Mouse (Mus musculus): Measurements from ENCODE around the gene Fut11. TPM values are rescaled to one million over a fixed set of nuclear protein-coding genes. Genes with fewer than 3 reads are reported as not detected.

Gene Fut11
- polyA plus RNA-seq (2014; fragmentation: Illumina TruSeq; extraction: RNeasy Lipid Tissue Mini Kit (QIAGEN cat#74804); ENCODE audit: low read depth, low replicate concordance) = 6.8 TPM

DNA sequence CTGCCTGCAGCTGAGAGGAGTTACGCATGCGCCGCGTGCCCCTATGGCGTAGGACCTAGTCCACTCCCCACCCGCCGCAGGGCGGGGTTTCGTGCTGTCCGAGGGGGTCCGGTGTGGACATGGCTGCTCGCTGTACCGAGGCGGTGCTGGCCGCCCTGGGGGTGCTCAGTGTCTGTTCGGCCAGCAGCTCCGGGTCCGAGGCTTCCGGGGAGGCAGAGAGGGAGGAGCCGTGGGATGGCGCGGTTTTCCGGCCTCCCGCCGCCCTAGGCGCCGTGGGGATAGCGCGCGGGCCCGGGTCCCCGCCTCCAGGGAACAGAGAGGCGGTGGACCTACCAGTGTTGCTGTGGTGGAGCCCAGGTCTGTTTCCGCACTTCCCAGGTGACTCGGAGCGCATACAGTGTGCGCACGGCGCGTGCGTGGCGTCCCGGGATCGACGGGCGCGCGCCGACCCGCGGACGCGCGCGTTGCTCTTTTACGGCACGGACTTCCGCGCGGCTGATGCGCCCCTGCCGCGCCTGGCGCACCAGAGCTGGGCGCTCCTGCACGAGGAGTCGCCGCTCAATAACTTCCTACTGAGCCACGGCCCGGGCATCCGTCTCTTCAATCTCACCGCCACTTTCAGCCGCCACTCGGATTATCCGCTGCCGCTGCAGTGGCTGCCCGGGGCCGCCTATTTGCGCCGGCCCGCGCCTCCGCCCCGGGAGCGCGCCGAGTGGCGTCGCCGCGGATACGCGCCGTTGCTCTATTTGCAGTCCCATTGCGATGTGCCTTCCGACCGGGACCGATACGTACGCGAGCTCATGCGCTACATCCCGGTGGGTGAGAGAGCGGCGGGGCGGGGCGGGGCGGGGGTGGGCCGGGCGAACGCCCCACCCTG is at the start of gene Fut11:
Fut11 (plus strand) TSS at position 85 of the 877 bp plus-strand sequence.

GRCm38 (mm10) chr14:20656361-20656760 is 38.4 kb upstream of the Fut11 start, which contains the start of gene Myoz1:
Gene Myoz1, minus strand, starts transcription at chr14:20656540.

GRCm38 (mm10) chr14:20668154-20668810 is 26.5 kb upstream of the Fut11 start, which contains the start of gene Synpo2l:
Gene Synpo2l, minus strand, starts transcription at chr14:20668354.

DNA sequence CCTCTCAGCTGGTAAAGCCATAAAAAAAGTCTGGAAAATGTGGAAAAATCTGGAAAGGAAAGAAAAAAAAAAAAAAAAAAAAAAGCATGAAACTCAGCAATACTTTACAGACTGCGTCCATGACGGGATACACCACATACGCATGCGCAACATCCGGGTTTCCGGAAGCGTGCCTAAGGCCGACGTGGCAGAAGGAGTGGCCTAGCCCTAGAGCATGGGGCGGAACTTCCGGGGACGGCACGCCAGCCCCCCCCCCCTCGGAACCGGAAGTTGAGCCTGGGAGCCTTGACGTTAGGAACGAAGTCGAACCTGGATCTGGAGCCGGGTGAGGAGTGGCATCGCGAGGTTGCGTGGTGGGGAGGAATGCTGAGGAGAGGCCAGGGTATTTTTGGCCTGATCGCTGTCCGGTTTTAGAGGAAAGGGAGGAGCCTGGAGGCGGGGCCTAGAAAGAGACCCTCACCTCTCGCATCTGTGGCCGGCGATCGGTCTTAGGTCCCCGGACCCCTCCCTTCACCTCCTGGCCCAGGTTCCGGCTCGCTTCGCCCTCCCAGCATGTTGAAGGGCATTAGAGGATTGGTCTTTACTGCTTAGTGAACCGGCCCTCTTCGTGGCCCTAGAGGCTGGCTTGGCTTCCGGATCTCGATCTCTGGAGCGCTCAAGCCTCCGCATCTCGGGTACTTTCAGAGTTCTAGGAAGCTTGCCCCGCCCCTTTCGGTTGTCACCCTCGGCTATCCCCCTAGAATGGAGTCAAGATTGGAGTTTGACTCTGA is 20.5 kb upstream of the Fut11 start, which contains the start of gene Sec24c:
Sec24c (plus strand) TSS at position 245 of the 770 bp plus-strand sequence.

DNA sequence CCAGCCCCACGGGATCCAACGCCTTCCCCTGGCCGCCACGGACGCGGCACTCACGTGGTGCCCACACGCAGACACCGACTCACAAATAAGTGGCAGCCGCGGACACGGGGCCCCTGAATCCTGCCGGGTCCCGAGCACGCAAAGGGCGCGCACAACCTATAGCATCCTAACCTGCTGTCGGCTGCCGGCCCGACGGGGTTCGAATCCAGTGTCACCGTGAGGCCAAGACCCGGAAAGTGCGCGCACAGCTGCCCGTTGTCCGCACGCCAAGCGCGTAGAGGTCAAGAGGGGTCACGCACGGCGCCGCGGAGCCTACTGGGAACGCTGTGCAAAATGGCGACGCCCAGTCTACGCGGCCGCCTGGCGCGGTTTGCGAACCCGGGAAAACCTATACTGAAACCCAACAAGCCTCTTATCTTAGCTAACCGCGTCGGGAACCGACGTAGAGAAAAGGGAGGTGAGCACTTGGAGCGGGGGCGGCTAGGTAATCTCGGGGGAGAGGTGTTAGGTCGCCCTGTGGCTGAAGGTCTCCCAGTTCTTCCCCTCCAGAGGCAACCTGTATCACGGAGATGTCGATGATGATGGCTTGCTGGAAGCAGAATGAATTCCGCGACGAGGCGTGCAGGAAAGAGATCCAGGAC is 8.1 kb downstream of the Fut11 start, which contains the start of gene Chchd1:
Chchd1 (plus strand) TSS at position 266 of the 641 bp plus-strand sequence.

DNA sequence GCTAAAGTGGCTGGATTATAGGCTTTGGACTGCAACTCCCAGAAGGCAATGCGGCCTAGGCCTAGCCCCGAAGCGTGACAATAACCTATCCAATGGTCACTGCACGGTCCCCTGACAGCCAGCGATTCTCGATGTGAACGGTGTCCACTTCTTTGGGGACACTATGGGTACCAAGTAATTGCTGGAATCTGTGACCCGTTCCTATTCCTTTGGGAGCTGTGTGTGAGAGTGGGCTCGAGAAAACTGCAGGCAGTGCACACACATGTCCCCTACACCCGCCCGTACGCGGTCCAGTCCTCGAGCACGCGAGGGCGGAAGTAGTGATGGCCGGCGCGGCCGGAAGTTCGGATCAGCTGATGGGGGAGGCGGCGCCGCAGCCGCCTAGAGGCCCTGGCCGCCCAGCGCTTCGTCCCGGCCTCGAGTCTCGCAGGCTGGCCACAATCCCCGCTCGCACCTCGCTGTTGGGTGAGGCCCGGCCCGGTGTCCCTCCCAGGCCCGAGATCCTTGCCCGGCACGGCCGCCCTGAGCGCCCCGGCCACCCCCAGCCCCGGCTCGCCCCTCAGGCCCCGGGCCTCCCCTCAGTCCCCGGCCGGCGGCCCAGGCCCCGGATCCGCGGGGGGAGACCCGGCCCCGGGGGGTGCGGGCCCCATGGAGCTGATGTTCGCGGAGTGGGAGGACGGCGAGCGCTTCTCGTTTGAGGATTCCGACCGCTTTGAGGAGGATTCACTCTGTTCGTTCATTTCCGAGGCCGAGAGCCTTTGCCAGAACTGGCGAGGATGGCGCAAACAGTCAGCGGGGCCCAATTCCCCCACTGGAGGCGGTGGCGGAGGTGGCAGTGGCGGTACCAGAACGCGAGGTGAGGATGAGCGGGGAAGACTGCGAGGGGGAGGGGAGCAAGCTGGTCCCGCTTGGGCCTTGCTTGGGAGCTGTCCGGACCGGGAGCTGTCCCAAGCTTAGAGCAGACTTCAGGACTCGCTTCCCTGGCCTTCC is 12.7 kb downstream of the Fut11 start, which contains the start of gene Zswim8:
Zswim8 (plus strand) TSS at position 352 of the 990 bp plus-strand sequence.

DNA sequence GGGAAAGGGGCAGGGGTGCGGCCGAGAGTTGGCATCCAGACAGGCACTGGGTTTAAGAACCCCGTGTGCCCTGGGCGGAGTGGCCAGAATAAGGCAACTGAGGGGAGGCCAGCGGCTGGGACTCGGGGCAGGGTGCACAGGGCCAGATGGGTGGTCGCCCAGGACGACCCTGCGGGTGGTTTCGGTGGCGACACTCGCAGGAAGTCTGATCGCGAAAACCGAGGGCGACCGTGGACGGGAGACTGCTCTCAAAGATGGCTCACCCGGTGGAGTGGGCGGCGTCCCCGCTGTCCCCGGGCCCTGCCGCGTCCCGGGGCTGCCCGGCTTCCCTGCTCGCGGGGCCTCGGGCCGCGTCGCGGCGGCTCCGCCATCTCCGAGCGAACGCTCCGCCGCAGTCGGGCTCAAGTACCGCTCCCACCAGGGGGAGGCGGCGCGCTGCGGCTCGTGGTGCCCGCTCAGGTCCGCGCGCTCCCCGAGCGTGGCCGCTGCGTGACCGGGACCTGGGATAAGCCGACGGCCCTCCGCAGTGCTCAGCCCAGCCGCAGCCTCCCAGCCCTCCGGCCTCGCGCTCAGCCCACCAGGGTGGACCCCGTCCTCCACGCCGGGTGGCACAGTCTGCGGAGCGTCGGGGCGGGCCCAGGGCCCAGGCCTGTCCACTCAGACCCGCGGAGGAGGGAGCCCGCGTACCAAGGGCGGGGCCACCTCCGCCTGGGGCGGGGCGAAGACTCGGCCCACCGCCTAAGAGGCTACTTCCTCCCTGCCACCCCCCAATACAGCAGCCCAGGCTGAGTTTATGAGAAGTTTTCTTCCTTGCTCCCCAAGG is 39.4 kb downstream of the Fut11 start, which contains the start of gene Ndst2:
Ndst2 (minus strand) TSS at position 611 of the 823 bp plus-strand sequence.

Other genes starting within 250 kb of the Fut11 start
- not detected for gene Cfap70, start 242.7 kb upstream of the Fut11 start, polyA plus RNA-seq (2014; fragmentation: Illumina TruSeq; extraction: RNeasy Lipid Tissue Mini Kit (QIAGEN cat#74804); ENCODE audit: low read depth, low replicate concordance)
- 68.7 TPM for gene Anxa7, start 214.8 kb upstream of the Fut11 start, polyA plus RNA-seq (2014; fragmentation: Illumina TruSeq; extraction: RNeasy Lipid Tissue Mini Kit (QIAGEN cat#74804); ENCODE audit: low read depth, low replicate concordance)
- 0.24 TPM for gene Mss51, start 198.1 kb upstream of the Fut11 start, polyA plus RNA-seq (2014; fragmentation: Illumina TruSeq; extraction: RNeasy Lipid Tissue Mini Kit (QIAGEN cat#74804); ENCODE audit: low read depth, low replicate concordance)
- 66.4 TPM for gene Ppp3cb, start 148.4 kb upstream of the Fut11 start, polyA plus RNA-seq (2014; fragmentation: Illumina TruSeq; extraction: RNeasy Lipid Tissue Mini Kit (QIAGEN cat#74804); ENCODE audit: low read depth, low replicate concordance)
- gene Usp54, start 53.9 kb upstream of the Fut11 start, polyA plus RNA-seq (2014; fragmentation: Illumina TruSeq; extraction: RNeasy Lipid Tissue Mini Kit (QIAGEN cat#74804); ENCODE audit: low read depth, low replicate concordance) = 17.6 TPM
- 0.97 TPM for gene Myoz1, start 38.4 kb upstream of the Fut11 start, polyA plus RNA-seq (2014; fragmentation: Illumina TruSeq; extraction: RNeasy Lipid Tissue Mini Kit (QIAGEN cat#74804); ENCODE audit: low read depth, low replicate concordance)
- 71.9 TPM for gene Synpo2l, start 26.6 kb upstream of the Fut11 start, polyA plus RNA-seq (2014; fragmentation: Illumina TruSeq; extraction: RNeasy Lipid Tissue Mini Kit (QIAGEN cat#74804); ENCODE audit: low read depth, low replicate concordance)
- gene Sec24c, start 20.7 kb upstream of the Fut11 start, polyA plus RNA-seq (2014; fragmentation: Illumina TruSeq; extraction: RNeasy Lipid Tissue Mini Kit (QIAGEN cat#74804); ENCODE audit: low read depth, low replicate concordance) = 79.6 TPM
- 175 TPM for gene Chchd1, start 8.0 kb downstream of the Fut11 start, polyA plus RNA-seq (2014; fragmentation: Illumina TruSeq; extraction: RNeasy Lipid Tissue Mini Kit (QIAGEN cat#74804); ENCODE audit: low read depth, low replicate concordance)
- 44.9 TPM for gene Zswim8, start 12.6 kb downstream of the Fut11 start, polyA plus RNA-seq (2014; fragmentation: Illumina TruSeq; extraction: RNeasy Lipid Tissue Mini Kit (QIAGEN cat#74804); ENCODE audit: low read depth, low replicate concordance)
- gene Ndst2, start 39.6 kb downstream of the Fut11 start, polyA plus RNA-seq (2014; fragmentation: Illumina TruSeq; extraction: RNeasy Lipid Tissue Mini Kit (QIAGEN cat#74804); ENCODE audit: low read depth, low replicate concordance) = 13.7 TPM
- 46.3 TPM for gene Camk2g, start 99.1 kb downstream of the Fut11 start, polyA plus RNA-seq (2014; fragmentation: Illumina TruSeq; extraction: RNeasy Lipid Tissue Mini Kit (QIAGEN cat#74804); ENCODE audit: low read depth, low replicate concordance)
- 2.6 TPM for gene Plau, start 141.7 kb downstream of the Fut11 start, polyA plus RNA-seq (2014; fragmentation: Illumina TruSeq; extraction: RNeasy Lipid Tissue Mini Kit (QIAGEN cat#74804); ENCODE audit: low read depth, low replicate concordance)
- 79.5 TPM for gene Vcl, start 234.4 kb downstream of the Fut11 start, polyA plus RNA-seq (2014; fragmentation: Illumina TruSeq; extraction: RNeasy Lipid Tissue Mini Kit (QIAGEN cat#74804); ENCODE audit: low read depth, low replicate concordance)